Mouse (Mus musculus) embryo, embryonic 11 days (tissue): ENCODE results near the gene Lzts2.

Experiments used
- DNase-seq: peaks from one replicate; pipeline ENCODE4 v3.0.0-alpha.2; 2015

The Lzts2 gene

GRCm38 (mm10) chr19:45054892-45055690 lies 40.9 kb downstream of the Lzts2 start:
- no peak for DNase-seq

DNA sequence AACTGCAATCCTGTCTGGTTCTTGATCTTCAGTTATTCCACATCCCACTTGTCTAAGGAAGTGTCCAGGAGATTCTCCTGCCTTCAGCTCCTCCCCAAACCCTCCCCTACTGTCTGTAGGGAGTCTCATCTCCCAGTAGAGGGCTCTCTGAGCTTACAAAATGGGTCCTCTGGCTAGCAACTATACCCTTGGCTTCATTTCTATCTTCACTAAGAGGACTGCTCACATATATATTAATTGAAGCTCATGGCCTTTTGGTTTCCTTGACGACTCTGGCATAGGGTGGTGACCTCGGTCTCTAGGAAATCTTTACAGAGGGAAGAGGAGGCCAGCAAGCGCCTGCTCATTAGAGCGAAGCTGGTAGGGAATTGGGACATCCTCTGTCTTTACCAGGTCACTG lies 42.1 kb downstream of the Lzts2 start:
- peak; percentile 73 for DNase-seq

- no peak for DNase-seq
Measured at GRCm38 (mm10) chr19:45056908-45057698, 42.9 kb downstream of the Lzts2 start.

GRCm38 (mm10) chr19:45057724-45058112 lies 43.5 kb downstream of the Lzts2 start:
- no peak for DNase-seq

- peak; percentile 99 for DNase-seq
Measured at GRCm38 (mm10) chr19:45058113-45058839, 44.1 kb downstream of the Lzts2 start.

GRCm38 (mm10) chr19:45058841-45059240 lies 44.6 kb downstream of the Lzts2 start:
- no peak for DNase-seq

- DNase-seq, result peak; percentile 66
Measured at GRCm38 (mm10) chr19:45063565-45064292, 49.5 kb downstream of the Lzts2 start.

- DNase-seq, result no peak
Measured at GRCm38 (mm10) chr19:45065226-45065625, 51.0 kb downstream of the Lzts2 start.

DNA sequence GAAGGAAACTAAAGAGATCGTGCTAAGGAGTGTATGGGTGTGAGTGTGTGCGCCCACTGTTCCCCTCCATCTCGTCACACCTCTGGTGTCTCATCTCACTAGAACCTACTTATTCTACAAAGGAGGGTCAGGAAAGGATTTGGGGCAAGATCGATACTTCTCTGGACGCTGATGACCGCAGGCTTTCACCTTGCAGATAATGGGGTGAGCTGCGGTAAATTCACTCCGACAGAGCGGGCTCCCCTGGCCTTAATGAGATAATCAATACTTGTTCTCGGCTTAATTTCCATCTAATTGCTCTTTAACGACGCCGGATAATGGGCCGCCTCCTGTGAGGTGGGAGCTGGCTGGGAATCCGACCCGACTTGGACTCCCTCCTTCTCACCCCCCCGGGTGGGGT lies 53.0 kb downstream of the Lzts2 start:
- DNase-seq, result no peak

- DNase-seq, result no peak
Measured at GRCm38 (mm10) chr19:45067758-45068510, 53.7 kb downstream of the Lzts2 start.

DNA sequence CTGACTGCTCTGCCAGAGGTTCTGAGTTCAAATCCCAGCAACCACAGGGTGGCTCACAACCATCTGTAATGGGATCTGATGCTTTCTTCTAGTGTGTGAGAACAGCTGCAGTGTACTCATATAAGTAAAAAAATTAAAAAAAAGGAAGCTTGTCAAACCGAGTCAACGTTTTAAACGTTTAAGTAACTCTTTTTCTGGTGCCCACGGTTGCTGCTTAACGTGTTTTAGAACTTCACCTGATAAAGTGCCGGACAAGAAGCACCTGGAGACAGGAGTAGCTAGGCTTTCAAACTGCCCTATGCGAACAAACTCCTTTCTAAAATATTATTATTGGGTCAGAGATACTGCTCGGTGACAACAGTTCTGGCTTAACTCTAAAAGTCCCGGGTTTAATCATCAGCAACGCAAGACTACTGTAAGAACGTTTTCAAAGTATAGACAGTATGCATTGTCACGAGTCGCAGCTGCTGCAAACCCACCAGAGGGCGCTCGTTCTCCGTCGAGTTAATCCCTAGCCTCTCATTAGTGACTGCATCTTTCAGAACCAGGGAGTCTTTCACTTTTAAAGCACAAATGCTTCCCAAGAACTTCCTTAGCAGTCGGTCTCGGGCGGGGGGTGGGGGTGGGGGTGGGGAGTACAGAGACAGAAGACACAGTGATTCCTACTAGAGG lies 59.8 kb downstream of the Lzts2 start:
- peak; percentile 90 for DNase-seq

- DNase-seq, result peak; percentile 95
Measured at GRCm38 (mm10) chr19:45074580-45075322, 60.5 kb downstream of the Lzts2 start, which contains the start of gene Kazald1. Gene Kazald1, plus strand, starts transcription at chr19:45075241.

DNA sequence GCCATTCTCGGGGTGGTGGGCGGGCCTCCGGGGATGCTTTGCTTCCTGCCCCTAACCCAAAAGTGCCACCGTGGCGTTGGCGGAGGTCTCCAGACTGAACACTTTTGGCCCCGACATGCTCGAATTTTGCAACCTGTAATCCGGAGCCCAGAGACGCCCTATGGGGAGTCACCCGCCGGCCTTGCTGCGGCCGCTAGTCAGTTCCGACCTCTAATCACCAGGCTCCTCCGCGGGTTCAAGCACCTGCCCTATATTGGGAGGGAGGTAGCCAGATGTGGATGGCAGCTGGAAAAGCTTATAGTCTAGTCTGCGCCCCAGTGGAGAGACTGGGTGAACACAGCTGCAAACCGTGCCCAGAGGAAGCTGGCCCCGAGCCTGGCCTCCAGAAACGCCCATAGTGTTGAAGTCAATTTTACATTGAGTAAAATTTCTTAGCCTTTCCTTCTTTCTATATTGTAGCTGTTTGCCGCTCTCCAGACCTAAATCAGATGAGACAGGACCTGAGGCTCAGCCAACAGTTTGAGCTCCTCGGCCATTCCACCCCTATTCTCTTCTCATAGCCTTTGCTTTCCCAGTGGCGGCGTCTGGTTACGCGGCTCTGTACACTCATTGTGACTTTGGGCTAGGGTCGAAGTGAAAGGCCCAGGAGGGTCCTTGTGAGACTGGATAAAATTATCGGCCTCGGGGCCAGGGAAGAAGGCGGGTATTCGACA lies 61.3 kb downstream of the Lzts2 start:
- no peak for DNase-seq

DNA sequence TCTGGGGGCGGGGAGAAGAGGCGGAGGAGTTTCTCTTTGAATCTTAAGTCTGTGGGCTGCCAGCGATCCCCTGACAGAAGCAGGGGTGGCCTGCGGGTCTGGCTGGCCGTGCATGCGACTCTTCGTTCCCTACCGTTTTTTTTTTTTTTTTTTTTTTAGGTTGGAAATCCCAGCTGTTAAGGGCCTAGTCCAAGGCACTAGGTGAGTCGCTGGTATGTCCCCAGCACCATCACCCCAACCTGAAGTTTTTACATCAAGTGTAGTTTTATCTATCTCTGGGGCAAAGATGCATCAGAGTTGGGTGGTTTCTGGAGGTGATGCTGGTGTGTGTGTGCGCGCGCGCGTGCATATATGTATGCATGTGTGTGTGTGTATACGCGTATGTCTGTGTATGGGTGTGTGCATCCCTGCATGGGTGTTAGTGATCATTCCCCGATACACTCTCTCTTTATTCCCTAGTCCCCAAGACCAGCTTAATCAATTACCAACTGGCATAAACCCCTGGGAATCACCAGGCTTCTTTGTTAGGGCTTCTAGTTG lies 61.9 kb downstream of the Lzts2 start:
- DNase-seq, result no peak
